Mouse (Mus musculus): Measurements from ENCODE around the gene Fbxo4. TPM values are rescaled to one million over a fixed set of nuclear protein-coding genes. Genes with fewer than 3 reads are reported as not detected.

Fbxo4 gene
- polyA plus RNA-seq (2016; fragmentation: Nextera tagmentation; extraction: Ambion mirVana): 8.8 and 9.5 TPM in 2 replicates

- WGBS: 1% methylated on average over 61 of the region's 61 CpGs
- H3K27ac ChIP-seq: peak within 1 kb of the TSS; percentile 96
- peak within 1 kb of the TSS; percentile 67 for H3K4me3 ChIP-seq
- no peaks in the 10 kb centered on the region for H3K27me3 ChIP-seq
- peak within 1 kb of the TSS; percentile 87 for H3K9ac ChIP-seq
- H3K4me1 ChIP-seq: no peaks in the 10 kb centered on the region
- peak within 1 kb of the TSS; percentile 72 for H3K4me2 ChIP-seq (replicated peaks)
- no peaks in the 10 kb centered on the region for H3K9me3 ChIP-seq
- peak; percentile 92 for ATAC-seq (ENCODE audit: insufficient number of reproducible peaks, insufficient read depth, low FRiP score, low TSS enrichment)
- peaks cover 16% of the 10 kb centered on the region; the same call in 1 of the 2 replicates for H3K36me3 ChIP-seq
Measured at GRCm38 (mm10) chr15:3979061-3979848, at the start of gene Fbxo4. Gene Fbxo4 (minus strand): TSS chr15:3979573.

GRCm38 (mm10) chr15:4028960-4029359, 49.6 kb upstream of the Fbxo4 start:
- no peaks in the 10 kb centered on the region for H3K27me3 ChIP-seq
- no peak for ATAC-seq (ENCODE audit: insufficient number of reproducible peaks, insufficient read depth, low FRiP score, low TSS enrichment)
- H3K4me1 ChIP-seq: peaks cover 9% of the 10 kb centered on the region; the same call in 1 of the 2 replicates
- H3K4me3 ChIP-seq: no peak overlapping the region
- H3K4me2 ChIP-seq (replicated peaks): no peak overlapping the region
- H3K36me3 ChIP-seq: no peaks in the 10 kb centered on the region
- H3K9ac ChIP-seq: no peak overlapping the region
- H3K27ac ChIP-seq: no peak overlapping the region
- no peaks in the 10 kb centered on the region for H3K9me3 ChIP-seq

- Histone ChIP-seq H3K4me3 (no peak overlapping the region), H3K4me2 (replicated peaks) (peak overlapping the region; percentile 57)
- no peak for ATAC-seq (ENCODE audit: insufficient number of reproducible peaks, insufficient read depth, low FRiP score, low TSS enrichment)
Measured at GRCm38 (mm10) chr15:4028411-4028700, 49.0 kb upstream of the Fbxo4 start.

GRCm38 (mm10) chr15:4027671-4028410, 48.5 kb upstream of the Fbxo4 start:
- H3K27ac ChIP-seq: peak overlapping the region; percentile 96
- H3K36me3 ChIP-seq: no peaks in the 10 kb centered on the region
- peak overlapping the region; percentile 77 for H3K9ac ChIP-seq
- no peak for ATAC-seq (ENCODE audit: insufficient number of reproducible peaks, insufficient read depth, low FRiP score, low TSS enrichment)
- H3K27me3 ChIP-seq: no peaks in the 10 kb centered on the region
- H3K9me3 ChIP-seq: no peaks in the 10 kb centered on the region
- peak overlapping the region; percentile 76 for H3K4me3 ChIP-seq
- 7% methylated on average over 6 of the region's 6 CpGs for WGBS
- peaks cover 9% of the 10 kb centered on the region; the same call in 1 of the 2 replicates for H3K4me1 ChIP-seq
- H3K4me2 ChIP-seq (replicated peaks): peak overlapping the region; percentile 57

More at GRCm38 (mm10) chr15:4028411-4028700, 49.0 kb upstream of the Fbxo4 start:
- no peaks in the 10 kb centered on the region for H3K9me3 ChIP-seq
- no peaks in the 10 kb centered on the region for H3K27me3 ChIP-seq
- peaks cover 9% of the 10 kb centered on the region; the same call in 1 of the 2 replicates for H3K4me1 ChIP-seq
- 79% methylated on average over 6 of the region's 6 CpGs for WGBS
- H3K27ac ChIP-seq: no peak overlapping the region
- no peak overlapping the region for H3K9ac ChIP-seq
- no peaks in the 10 kb centered on the region for H3K36me3 ChIP-seq

- Histone ChIP-seq H3K9me3 (no peaks in the 10 kb centered on the region), H3K4me2 (replicated peaks) (peak overlapping the region; percentile 57), H3K27ac (peak overlapping the region; percentile 96), H3K9ac (peak overlapping the region; percentile 77), H3K27me3 (no peaks in the 10 kb centered on the region), H3K4me3 (peak overlapping the region; percentile 76), H3K36me3 (no peaks in the 10 kb centered on the region), H3K4me1 (peaks cover 9% of the 10 kb centered on the region; the same call in 1 of the 2 replicates)
- under 1% methylated on average over 65 of the region's 65 CpGs for WGBS
- peak; percentile 87 for ATAC-seq (ENCODE audit: insufficient number of reproducible peaks, insufficient read depth, low FRiP score, low TSS enrichment)
Measured at GRCm38 (mm10) chr15:4026831-4027584, 47.6 kb upstream of the Fbxo4 start.

GRCm38 (mm10) chr15:4026231-4026773, 46.9 kb upstream of the Fbxo4 start, which contains the start of gene Oxct1:
Gene Oxct1 (plus strand): TSS chr15:4026383.
- ATAC-seq (ENCODE audit: insufficient number of reproducible peaks, insufficient read depth, low FRiP score, low TSS enrichment): peak; percentile 97
- Histone ChIP-seq H3K36me3 (no peaks in the 10 kb centered on the region), H3K4me2 (replicated peaks) (peak within 1 kb of the TSS; percentile 57), H3K4me3 (peak within 1 kb of the TSS; percentile 76), H3K9ac (peak within 1 kb of the TSS; percentile 77), H3K27me3 (no peaks in the 10 kb centered on the region), H3K9me3 (no peaks in the 10 kb centered on the region), H3K27ac (peak within 1 kb of the TSS; percentile 96), H3K4me1 (peaks cover 9% of the 10 kb centered on the region; the same call in 1 of the 2 replicates)
- WGBS: under 1% methylated on average over 45 of the region's 45 CpGs

GRCm38 (mm10) chr15:4025508-4025904, 46.1 kb upstream of the Fbxo4 start:
- peak overlapping the region; percentile 96; the same call in 1 of the 2 replicates for H3K27ac ChIP-seq
- H3K9me3 ChIP-seq: no peaks in the 10 kb centered on the region
- peak overlapping the region; percentile 76; the same call in 1 of the 2 replicates for H3K4me3 ChIP-seq
- peaks cover 9% of the 10 kb centered on the region; the same call in 1 of the 2 replicates for H3K4me1 ChIP-seq
- H3K9ac ChIP-seq: no peak overlapping the region
- no peak for ATAC-seq (ENCODE audit: insufficient number of reproducible peaks, insufficient read depth, low FRiP score, low TSS enrichment)
- no peaks in the 10 kb centered on the region for H3K27me3 ChIP-seq
- no peaks in the 10 kb centered on the region for H3K36me3 ChIP-seq
- WGBS: 61% methylated on average over 11 of the region's 11 CpGs
- peak overlapping the region; percentile 57 for H3K4me2 ChIP-seq (replicated peaks)

GRCm38 (mm10) chr15:4024726-4025507, 45.5 kb upstream of the Fbxo4 start:
- Histone ChIP-seq H3K9ac (no peak overlapping the region), H3K36me3 (no peaks in the 10 kb centered on the region), H3K4me3 (no peak overlapping the region), H3K27ac (no peak overlapping the region), H3K9me3 (no peaks in the 10 kb centered on the region), H3K4me1 (peaks cover 9% of the 10 kb centered on the region; the same call in 1 of the 2 replicates), H3K27me3 (no peaks in the 10 kb centered on the region), H3K4me2 (replicated peaks) (no peak overlapping the region)
- no peak for ATAC-seq (ENCODE audit: insufficient number of reproducible peaks, insufficient read depth, low FRiP score, low TSS enrichment)
- 80% methylated on average over 13 of the region's 13 CpGs for WGBS

GRCm38 (mm10) chr15:4023747-4024146, 44.4 kb upstream of the Fbxo4 start:
- Histone ChIP-seq H3K27ac (no peak overlapping the region), H3K36me3 (no peaks in the 10 kb centered on the region), H3K9ac (no peak overlapping the region), H3K9me3 (no peaks in the 10 kb centered on the region), H3K27me3 (no peaks in the 10 kb centered on the region), H3K4me3 (no peak overlapping the region), H3K4me2 (replicated peaks) (no peak overlapping the region), H3K4me1 (peaks cover 9% of the 10 kb centered on the region; the same call in 1 of the 2 replicates)
- 79% methylated on average over 2 of the region's 2 CpGs for WGBS
- ATAC-seq (ENCODE audit: insufficient number of reproducible peaks, insufficient read depth, low FRiP score, low TSS enrichment): no peak

GRCm38 (mm10) chr15:4020711-4021110, 41.3 kb upstream of the Fbxo4 start:
- Histone ChIP-seq H3K4me2 (replicated peaks) (no peak overlapping the region), H3K36me3 (no peaks in the 10 kb centered on the region), H3K9ac (no peak overlapping the region), H3K9me3 (no peaks in the 10 kb centered on the region), H3K4me1 (no peaks in the 10 kb centered on the region), H3K27ac (no peak overlapping the region), H3K4me3 (no peak overlapping the region), H3K27me3 (no peaks in the 10 kb centered on the region)
- no peak for ATAC-seq (ENCODE audit: insufficient number of reproducible peaks, insufficient read depth, low FRiP score, low TSS enrichment)
- WGBS: 77% methylated on average over 4 of the region's 4 CpGs

All from embryonic facial prominence, embryonic 12.5 days (tissue).